Mouse (Mus musculus) MEL (cell line): ENCODE data around the gene Ntn5. TPM values are rescaled to one million over a fixed set of nuclear protein-coding genes. Genes with fewer than 3 reads are reported as not detected.
A peak's percentile ranks its signal among the peaks of the same experiment; 100 is the strongest.

Experiments
- DNase-seq: peaks from one replicate; pipeline ENCODE4 v3.0.0; 2011; ENCODE audit warnings: low read depth, low spot score
- H3K27ac ChIP-seq: 2 replicates; pipeline ENCODE4 v1.5.1; 2012; ENCODE audit warnings: low read depth, mild to moderate bottlenecking, control low read depth, low read length, moderate library complexity; ENCODE audit not compliant: control insufficient read depth
- H3K27me3 ChIP-seq, 2 experiments: fragments of 150-350 bp in 1 of 2; sonication (generic) in 1 of 2; 2 replicates each; pipeline ENCODE4 v1.6.1; 2012; ENCODE audit warnings: low read length in 2 of 2, mild to moderate bottlenecking in 2 of 2, improper control_type of control experiment in 1 of 2, moderate library complexity in 1 of 2; ENCODE audit not compliant: insufficient read depth in 2 of 2, control insufficient read depth in 1 of 2
- H3K36me3 ChIP-seq, 2 experiments: 2 replicates each; pipeline ENCODE4 v1.6.1; 2012 to 2014; ENCODE audit warnings: low read length in 2 of 2, improper control_type of control experiment in 1 of 2, inconsistent platforms in 1 of 2, mild to moderate bottlenecking in 1 of 2; ENCODE audit not compliant: insufficient read depth in 2 of 2, control insufficient read depth in 1 of 2
- H3K4me1 ChIP-seq, 2 experiments: fragments of 150-350 bp in 1 of 2; sonication (generic) in 1 of 2; 2 replicates each; pipeline ENCODE4 v1.6.1; 2012; ENCODE audit warnings: low read length in 2 of 2, improper control_type of control experiment in 1 of 2, mild to moderate bottlenecking in 1 of 2; ENCODE audit not compliant: insufficient read depth in 2 of 2, control insufficient read depth in 1 of 2
- H3K4me3 ChIP-seq, 2 experiments: fragments of 150-350 bp in 1 of 2; sonication (generic) in 1 of 2; 2 replicates each; pipeline ENCODE4 v1.5.1; 2012; ENCODE audit warnings: low read depth in 2 of 2, low read length in 2 of 2, mild to moderate bottlenecking in 2 of 2, moderate library complexity in 2 of 2, control low read depth in 1 of 2, improper control_type of control experiment in 1 of 2; ENCODE audit not compliant: control insufficient read depth in 1 of 2, insufficient read depth in 1 of 2
- H3K79me2 ChIP-seq: 2 replicates; pipeline ENCODE4 v1.6.1; 2012; ENCODE audit warnings: mild to moderate bottlenecking, low read length, moderate library complexity; ENCODE audit not compliant: control insufficient read depth, poor library complexity, insufficient read depth
- H3K9ac ChIP-seq: 2 replicates; pipeline ENCODE4 v1.6.1; 2012; ENCODE audit warnings: low read depth, mild to moderate bottlenecking, control low read depth, low read length, moderate library complexity; ENCODE audit not compliant: control insufficient read depth, poor library complexity, severe bottlenecking
- H3K9me3 ChIP-seq: fragments of 150-350 bp; sonication (generic); replicated peaks from 2 replicates; pipeline ENCODE4 v1.6.1; 2012; ENCODE audit warnings: mild to moderate bottlenecking, low read length, improper control_type of control experiment, moderate library complexity; ENCODE audit not compliant: insufficient read depth
- BHLHE40 ChIP-seq: IDR thresholded peaks from 2 replicates; pipeline ENCODE4 v1.6.1; 2012; ENCODE audit warnings: low read depth, mild to moderate bottlenecking, inconsistent platforms, low read length, improper control_type of control experiment, borderline replicate concordance
- CHD2 ChIP-seq: IDR thresholded peaks from 2 replicates; pipeline ENCODE4 v1.6.1; 2011; ENCODE audit warnings: low read length, improper control_type of control experiment
- CTCF ChIP-seq, 3 experiments: IDR thresholded peaks in 2 of 3; conservative IDR thresholded peaks in 1 of 3; 2 replicates each; pipeline ENCODE4 v1.5.1; 2011 to 2012; ENCODE audit warnings: low read length in 3 of 3, low read depth in 2 of 3, mild to moderate bottlenecking in 2 of 3, improper control_type of control experiment in 1 of 3, inconsistent platforms in 1 of 3, mixed read lengths in 1 of 3, moderate library complexity in 1 of 3; ENCODE audit not compliant: control insufficient read depth in 1 of 3, insufficient read depth in 1 of 3, poor library complexity in 1 of 3, severe bottlenecking in 1 of 3
- E2F4 ChIP-seq: IDR thresholded peaks from 2 replicates; pipeline ENCODE4 v1.6.1; 2011; ENCODE audit warnings: low read depth, low read length, improper control_type of control experiment, borderline replicate concordance
- ELF1 ChIP-seq: IDR thresholded peaks from 2 replicates; pipeline ENCODE4 v1.6.1; 2014; ENCODE audit warnings: low read depth, mild to moderate bottlenecking, inconsistent platforms, low read length, improper control_type of control experiment, moderate library complexity
- EP300 ChIP-seq, 2 experiments: IDR thresholded peaks; 2 replicates each; pipeline ENCODE4 v1.6.1; 2011; ENCODE audit warnings: improper control_type of control experiment in 2 of 2, low read length in 2 of 2, low read depth in 1 of 2, mild to moderate bottlenecking in 1 of 2
- ETS1 ChIP-seq: IDR thresholded peaks from 2 replicates; pipeline ENCODE4 v1.6.1; 2012; ENCODE audit warnings: low read depth, mild to moderate bottlenecking, inconsistent platforms, low read length, improper control_type of control experiment, moderate library complexity
- GABPA ChIP-seq: IDR thresholded peaks from 2 replicates; pipeline ENCODE4 v1.6.1; 2012; ENCODE audit warnings: low read depth, mild to moderate bottlenecking, inconsistent platforms, low read length, improper control_type of control experiment, moderate library complexity
- GATA1 ChIP-seq: IDR thresholded peaks from 2 replicates; pipeline ENCODE4 v1.6.1; 2011; ENCODE audit warnings: low read depth, low read length, improper control_type of control experiment
- HCFC1 ChIP-seq: IDR thresholded peaks from 2 replicates; pipeline ENCODE4 v1.6.1; 2012; ENCODE audit warnings: low read depth, mild to moderate bottlenecking, inconsistent platforms, low read length, improper control_type of control experiment, moderate library complexity
- JUND ChIP-seq: IDR thresholded peaks from 2 replicates; pipeline ENCODE4 v1.6.1; 2011; ENCODE audit warnings: low read depth, mild to moderate bottlenecking, improper control_type of control experiment, low read length
- KAT2A ChIP-seq: conservative IDR thresholded peaks from 2 replicates; pipeline ENCODE4 v1.6.1; 2012; ENCODE audit warnings: low read depth, low read length, improper control_type of control experiment, inconsistent platforms
- MAFK ChIP-seq: IDR thresholded peaks from 2 replicates; pipeline ENCODE4 v1.6.1; 2011; ENCODE audit warnings: low read depth, mild to moderate bottlenecking, low read length, improper control_type of control experiment, borderline replicate concordance
- MAX ChIP-seq: IDR thresholded peaks from 2 replicates; pipeline ENCODE4 v1.6.1; 2011; ENCODE audit warnings: low read length, improper control_type of control experiment
- MAZ ChIP-seq: IDR thresholded peaks from 2 replicates; pipeline ENCODE4 v1.6.1; 2012; ENCODE audit warnings: low read depth, mild to moderate bottlenecking, inconsistent platforms, low read length, improper control_type of control experiment
- MEF2A ChIP-seq: IDR thresholded peaks from 2 replicates; pipeline ENCODE4 v1.6.1; 2014; ENCODE audit warnings: low read depth, mild to moderate bottlenecking, inconsistent platforms, low read length, improper control_type of control experiment; ENCODE audit not compliant: poor library complexity, insufficient replicate concordance, severe bottlenecking; ENCODE audit errors: extremely low read depth
- MXI1 ChIP-seq: IDR thresholded peaks from 2 replicates; pipeline ENCODE4 v1.6.1; 2011; ENCODE audit warnings: mild to moderate bottlenecking, low read depth, low read length, improper control_type of control experiment
- MYB ChIP-seq: IDR thresholded peaks from 2 replicates; pipeline ENCODE4 v1.6.1; 2011; ENCODE audit warnings: mild to moderate bottlenecking, low read depth, low read length, improper control_type of control experiment
- MYC ChIP-seq: IDR thresholded peaks from 2 replicates; pipeline ENCODE4 v1.6.1; 2011; ENCODE audit warnings: low read depth, mild to moderate bottlenecking, low read length, improper control_type of control experiment, moderate library complexity
- NELFE ChIP-seq: IDR thresholded peaks from 2 replicates; pipeline ENCODE4 v1.6.1; 2011; ENCODE audit warnings: low read depth, low read length, improper control_type of control experiment
- NRF1 ChIP-seq: IDR thresholded peaks from 2 replicates; pipeline ENCODE4 v1.6.1; 2014; ENCODE audit warnings: low read depth, mild to moderate bottlenecking, inconsistent platforms, low read length, improper control_type of control experiment, moderate library complexity; ENCODE audit not compliant: poor library complexity, insufficient read depth, severe bottlenecking
- POLR2A ChIP-seq, 2 experiments: IDR thresholded peaks; 2 replicates each; pipeline ENCODE4 v1.6.1; 2011 to 2012; ENCODE audit warnings: low read length in 2 of 2, mild to moderate bottlenecking in 2 of 2, control low read depth in 1 of 2, improper control_type of control experiment in 1 of 2, low read depth in 1 of 2, moderate library complexity in 1 of 2; ENCODE audit not compliant: control insufficient read depth in 1 of 2, insufficient read depth in 1 of 2, poor library complexity in 1 of 2
- POLR2AphosphoS2 ChIP-seq: IDR thresholded peaks from 2 replicates; pipeline ENCODE4 v1.6.1; 2011; ENCODE audit warnings: low read length, improper control_type of control experiment
- POLR2AphosphoS5 ChIP-seq: IDR thresholded peaks from 2 replicates; pipeline ENCODE4 v1.6.1; 2012; ENCODE audit warnings: low read depth, borderline replicate concordance, mild to moderate bottlenecking, inconsistent platforms, low read length, moderate library complexity, mixed read lengths
- RAD21 ChIP-seq: IDR thresholded peaks from 2 replicates; pipeline ENCODE4 v1.6.1; 2011; ENCODE audit warnings: mild to moderate bottlenecking, low read depth, low read length, improper control_type of control experiment
- RCOR1 ChIP-seq: IDR thresholded peaks from 2 replicates; pipeline ENCODE4 v1.6.1; 2012; ENCODE audit warnings: low read depth, mild to moderate bottlenecking, inconsistent platforms, low read length, improper control_type of control experiment
- SMC3 ChIP-seq: IDR thresholded peaks from 2 replicates; pipeline ENCODE4 v1.6.1; 2011; ENCODE audit warnings: low read depth, low read length, improper control_type of control experiment
- TBP ChIP-seq: IDR thresholded peaks from 2 replicates; pipeline ENCODE4 v1.8.0; 2011; ENCODE audit warnings: low read depth, low read length, improper control_type of control experiment
- TCF12 ChIP-seq: IDR thresholded peaks from 2 replicates; pipeline ENCODE4 v1.6.1; 2014; ENCODE audit warnings: low read depth, mild to moderate bottlenecking, inconsistent platforms, low read length, improper control_type of control experiment, moderate library complexity
- UBTF ChIP-seq: IDR thresholded peaks from 2 replicates; pipeline ENCODE4 v1.6.1; 2012; ENCODE audit warnings: low read depth, mild to moderate bottlenecking, inconsistent platforms, low read length, improper control_type of control experiment, moderate library complexity, borderline replicate concordance; ENCODE audit not compliant: insufficient read depth
- USF1 ChIP-seq: IDR thresholded peaks from 2 replicates; pipeline ENCODE4 v1.6.1; 2014; ENCODE audit warnings: low read depth, mild to moderate bottlenecking, inconsistent platforms, low read length, improper control_type of control experiment, moderate library complexity
- USF2 ChIP-seq, 2 experiments: IDR thresholded peaks; 2 replicates each; pipeline ENCODE4 v1.6.1; 2011 to 2012; ENCODE audit warnings: improper control_type of control experiment in 2 of 2, low read length in 2 of 2, borderline replicate concordance in 1 of 2, inconsistent platforms in 1 of 2, low read depth in 1 of 2, mild to moderate bottlenecking in 1 of 2; ENCODE audit not compliant: insufficient read depth in 1 of 2
- ZC3H11A ChIP-seq: IDR thresholded peaks from 2 replicates; pipeline ENCODE4 v1.6.1; 2012; ENCODE audit warnings: low read depth, mild to moderate bottlenecking, inconsistent platforms, low read length, improper control_type of control experiment
- ZKSCAN1 ChIP-seq: IDR thresholded peaks from 2 replicates; pipeline ENCODE4 v1.6.1; 2012; ENCODE audit warnings: low read depth, mild to moderate bottlenecking, inconsistent platforms, low read length, improper control_type of control experiment, moderate library complexity
- ZMIZ1 ChIP-seq: IDR thresholded peaks from 2 replicates; pipeline ENCODE4 v1.6.1; 2012; ENCODE audit warnings: low read depth, mild to moderate bottlenecking, inconsistent platforms, low read length, improper control_type of control experiment, moderate library complexity
- polyA plus RNA-seq, 2 experiments: library from polyadenylated mRNA; stranded (reverse) in 1 of 2; unstranded in 1 of 2; fragments of >175 nt in 1 of 2; fragments of >200 nt in 1 of 2; gene quantifications; 2 replicates each; pipeline versions ENCODE4 v1.2.1 to v1.2.4; 2012; ENCODE audit warnings: low replicate concordance in 2 of 2, low read depth in 1 of 2; ENCODE audit not compliant: insufficient read length in 2 of 2, insufficient read depth in 1 of 2, missing spikeins in 1 of 2
- total RNA-seq: library from RNA; depleted of rRNA; stranded (reverse); fragments of 300-350 nt; gene quantifications from 2 replicates; pipeline ENCODE4 v1.2.3, GENCODE M21; 2012

The Ntn5 gene
- total and polyA plus RNA-seq, 3 experiments: 0.13 TPM; not detected in 2

DNA sequence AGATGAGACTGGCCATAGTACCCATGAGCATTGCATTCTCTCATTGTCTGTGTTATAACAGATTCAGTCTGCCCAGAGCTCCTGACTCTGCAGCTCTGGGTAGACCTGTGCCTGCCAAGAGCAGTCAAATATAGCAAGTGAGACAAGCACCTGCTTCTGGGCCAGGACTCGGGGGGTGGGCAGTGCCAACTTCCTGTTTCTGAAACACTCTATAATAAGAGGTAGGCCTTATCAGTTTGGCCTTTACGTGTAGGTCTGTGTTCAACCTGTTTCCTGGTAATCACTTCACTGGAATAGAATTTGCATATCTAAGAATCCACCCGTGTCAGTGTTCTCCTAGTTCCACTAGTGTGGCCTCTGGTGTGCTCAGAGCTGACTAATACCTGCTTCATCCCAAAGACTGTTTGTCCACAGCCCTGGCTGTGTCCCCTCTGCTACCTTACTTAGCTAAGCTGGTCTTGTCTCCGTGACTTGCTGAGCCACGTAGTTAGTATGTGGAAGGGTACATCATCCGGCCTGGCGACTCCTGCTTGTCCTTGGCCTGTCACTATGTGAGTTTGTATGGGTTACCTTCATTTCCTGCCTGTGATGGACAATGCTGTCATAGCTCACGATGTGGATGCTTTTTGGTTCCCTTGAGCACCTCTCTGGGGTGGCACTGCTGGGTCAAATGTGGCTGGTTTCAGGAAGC, 2.6 kb upstream of the Ntn5 start:
- Histone ChIP-seq H3K4me3 (peak overlapping the region; percentile 10 to 55; a peak in 2 of 4 replicates), H3K9ac (peak overlapping the region; percentile 29), H3K36me3 (peaks cover 0 to 17% of the 10 kb centered on the region in 2 experiments; a peak in 2 of 4 replicates), H3K27me3 (no peaks in the 10 kb centered on the region; a peak in 1 of 4 replicates), H3K27ac (peak overlapping the region; percentile 3; the same call in 1 of the 2 replicates), H3K4me1 (peaks cover 13 to 20% of the 10 kb centered on the region in 2 experiments), H3K9me3 (no peaks in the 10 kb centered on the region), H3K79me2 (no peaks in the 10 kb centered on the region)
- peak; percentile 77 for DNase-seq
- peak; percentile 39; the same call in 1 of the 2 replicates for TF ChIP-seq MXI1
- no peak for TF ChIP-seq SMC3
- no peak for TF ChIP-seq UBTF
- peak; percentile 68; the same call in 1 of the 2 replicates for TF ChIP-seq ETS1
- TF ChIP-seq POLR2AphosphoS5: no peak
- peak; percentile 74 for TF ChIP-seq MAX
- TF ChIP-seq USF1: 0 out of 2 replicates have a peak, but pooled peaks have one; percentile 37
- TF ChIP-seq ZKSCAN1: no peak
- TF ChIP-seq POLR2AphosphoS2: no peak
- TF ChIP-seq CTCF (IDR thresholded peaks at IDR 0.05 in 2 of 3, conservative IDR thresholded peaks at IDR 0.05 in 1 of 3; ENCODE audit: control insufficient read depth in 1 of 3, insufficient read depth in 1 of 3, low read depth in 2 of 3, low read length in 3 of 3, poor library complexity in 1 of 3, severe bottlenecking in 1 of 3): no peak
- TF ChIP-seq BHLHE40: no peak
- TF ChIP-seq GABPA: no peak
- no peak for TF ChIP-seq CHD2
- no peak for TF ChIP-seq MAZ
- TF ChIP-seq ZC3H11A: no peak
- no peak for TF ChIP-seq JUND
- peak; percentile 78 for TF ChIP-seq GATA1
- TF ChIP-seq TCF12: peak; percentile 43; the same call in 1 of the 2 replicates
- TF ChIP-seq HCFC1: 0 out of 2 replicates have a peak, but pooled peaks have one; percentile 35
- TF ChIP-seq RCOR1: peak; percentile 55; the same call in 1 of the 2 replicates
- TF ChIP-seq RAD21: no peak
- TF ChIP-seq MAFK: no peak
- peak in 1 of 2 experiments; percentile 52; a peak in 2 of 4 replicates for TF ChIP-seq EP300 (IDR thresholded peaks at IDR 0.05; ENCODE audit: low read depth in 1 of 2, low read length in 2 of 2)
- no peak for TF ChIP-seq MEF2A
- TF ChIP-seq NELFE: 0 out of 2 replicates have a peak, but pooled peaks have one; percentile 26
- no peak for TF ChIP-seq NRF1
- TF ChIP-seq POLR2A (IDR thresholded peaks at IDR 0.05; ENCODE audit: control insufficient read depth in 1 of 2, insufficient read depth in 1 of 2, low read depth in 1 of 2, low read length in 2 of 2, poor library complexity in 1 of 2): no peak
- no peak for TF ChIP-seq ZMIZ1
- no peak for TF ChIP-seq MYB
- no peak for TF ChIP-seq TBP
- no peak for TF ChIP-seq USF2 (IDR thresholded peaks at IDR 0.05; ENCODE audit: borderline replicate concordance in 1 of 2, insufficient read depth in 1 of 2, low read depth in 1 of 2, low read length in 2 of 2)
- peak; percentile 71; the same call in 1 of the 2 replicates for TF ChIP-seq MYC
- TF ChIP-seq E2F4: no peak
- peak; percentile 43; the same call in 1 of the 2 replicates for TF ChIP-seq ELF1
- TF ChIP-seq KAT2A: no peak
